Mouse (Mus musculus): Measurements from ENCODE around the gene Apol6. TPM values are rescaled to one million over a fixed set of nuclear protein-coding genes. Genes with fewer than 3 reads are reported as not detected.

Apol6 gene
- polyA plus RNA-seq, 1 experiment = 4.8 TPM

GRCm38 (mm10) chr15:77078786-77079185 is 34.3 kb downstream of the Apol6 start:
- H3K36me3 ChIP-seq (ENCODE audit: control insufficient read depth, insufficient read depth, low read length) = no peaks in the 10 kb centered on the region
- TF ChIP-seq CTCF (conservative IDR thresholded peaks at IDR 0.05; ENCODE audit: insufficient read depth, insufficient read length, low read depth, low read length) = no peak
- TF ChIP-seq POLR2A (IDR thresholded peaks at IDR 0.05; ENCODE audit: low read depth, low read length) = no peak
- H3K4me3 ChIP-seq (ENCODE audit: insufficient read depth, low read depth, low read length) = no peak overlapping the region
- no peak overlapping the region for H3K27ac ChIP-seq (ENCODE audit: insufficient read depth, low read depth, low read length)
- H3K4me1 ChIP-seq (ENCODE audit: control insufficient read depth, insufficient read depth, low read length) = no peaks in the 10 kb centered on the region
- no peak for DNase-seq
- no peaks in the 10 kb centered on the region for H3K27me3 ChIP-seq (replicated peaks; ENCODE audit: control insufficient read depth, insufficient read depth, low read length)
- WGBS = 79% methylated on average over 3 of the region's 3 CpGs

- no peaks in the 10 kb centered on the region for H3K36me3 ChIP-seq (ENCODE audit: control insufficient read depth, insufficient read depth, low read length)
- WGBS = 83% methylated on average over 14 of the region's 14 CpGs
- no peaks in the 10 kb centered on the region for H3K27me3 ChIP-seq (replicated peaks; ENCODE audit: control insufficient read depth, insufficient read depth, low read length)
- TF ChIP-seq POLR2A (IDR thresholded peaks at IDR 0.05; ENCODE audit: low read depth, low read length) (no peak), CTCF (conservative IDR thresholded peaks at IDR 0.05; ENCODE audit: insufficient read depth, insufficient read length, low read depth, low read length) (no peak)
- no peak overlapping the region for H3K27ac ChIP-seq (ENCODE audit: insufficient read depth, low read depth, low read length)
- no peak overlapping the region for H3K4me3 ChIP-seq (ENCODE audit: insufficient read depth, low read depth, low read length)
- no peak for DNase-seq
- H3K4me1 ChIP-seq (ENCODE audit: control insufficient read depth, insufficient read depth, low read length) = no peaks in the 10 kb centered on the region
Measured at GRCm38 (mm10) chr15:77079256-77079822, 34.8 kb downstream of the Apol6 start.

GRCm38 (mm10) chr15:77079890-77080361 is 35.4 kb downstream of the Apol6 start:
- H3K4me3 ChIP-seq (ENCODE audit: insufficient read depth, low read depth, low read length) = no peak overlapping the region
- TF ChIP-seq POLR2A (IDR thresholded peaks at IDR 0.05; ENCODE audit: low read depth, low read length) (no peak), CTCF (conservative IDR thresholded peaks at IDR 0.05; ENCODE audit: insufficient read depth, insufficient read length, low read depth, low read length) (no peak)
- no peaks in the 10 kb centered on the region for H3K4me1 ChIP-seq (ENCODE audit: control insufficient read depth, insufficient read depth, low read length)
- no peaks in the 10 kb centered on the region for H3K27me3 ChIP-seq (replicated peaks; ENCODE audit: control insufficient read depth, insufficient read depth, low read length)
- peak; percentile 37 for DNase-seq
- no peak overlapping the region for H3K27ac ChIP-seq (ENCODE audit: insufficient read depth, low read depth, low read length)
- WGBS = 77% methylated on average over 11 of the region's 11 CpGs
- H3K36me3 ChIP-seq (ENCODE audit: control insufficient read depth, insufficient read depth, low read length) = no peaks in the 10 kb centered on the region

GRCm38 (mm10) chr15:77080684-77081254 is 36.2 kb downstream of the Apol6 start:
- DNase-seq = no peak
- H3K4me3 ChIP-seq (ENCODE audit: insufficient read depth, low read depth, low read length) = no peak overlapping the region
- TF ChIP-seq CTCF (conservative IDR thresholded peaks at IDR 0.05; ENCODE audit: insufficient read depth, insufficient read length, low read depth, low read length) (no peak), POLR2A (IDR thresholded peaks at IDR 0.05; ENCODE audit: low read depth, low read length) (no peak)
- no peaks in the 10 kb centered on the region for H3K4me1 ChIP-seq (ENCODE audit: control insufficient read depth, insufficient read depth, low read length)
- no peak overlapping the region for H3K27ac ChIP-seq (ENCODE audit: insufficient read depth, low read depth, low read length)
- no peaks in the 10 kb centered on the region for H3K36me3 ChIP-seq (ENCODE audit: control insufficient read depth, insufficient read depth, low read length)
- no peaks in the 10 kb centered on the region for H3K27me3 ChIP-seq (replicated peaks; ENCODE audit: control insufficient read depth, insufficient read depth, low read length)
- WGBS = 67% methylated on average over 14 of the region's 14 CpGs

- no peak for DNase-seq
Measured at GRCm38 (mm10) chr15:77081454-77081853, 36.9 kb downstream of the Apol6 start.

GRCm38 (mm10) chr15:77085818-77086217 is 41.3 kb downstream of the Apol6 start:
- DNase-seq = peak; percentile 48
- no peak overlapping the region for H3K4me3 ChIP-seq (ENCODE audit: insufficient read depth, low read depth, low read length)
- no peaks in the 10 kb centered on the region for H3K36me3 ChIP-seq (ENCODE audit: control insufficient read depth, insufficient read depth, low read length)
- no peaks in the 10 kb centered on the region for H3K27me3 ChIP-seq (replicated peaks; ENCODE audit: control insufficient read depth, insufficient read depth, low read length)
- TF ChIP-seq POLR2A (IDR thresholded peaks at IDR 0.05; ENCODE audit: low read depth, low read length) = no peak
- no peak for TF ChIP-seq CTCF (conservative IDR thresholded peaks at IDR 0.05; ENCODE audit: insufficient read depth, insufficient read length, low read depth, low read length)
- no peaks in the 10 kb centered on the region for H3K4me1 ChIP-seq (ENCODE audit: control insufficient read depth, insufficient read depth, low read length)
- H3K27ac ChIP-seq (ENCODE audit: insufficient read depth, low read depth, low read length) = no peak overlapping the region
- WGBS = 76% methylated on average over 7 of the region's 7 CpGs

More at GRCm38 (mm10) chr15:77081454-77081853, 36.9 kb downstream of the Apol6 start:
- Histone ChIP-seq H3K27me3 (replicated peaks; ENCODE audit: control insufficient read depth, insufficient read depth, low read length) (no peaks in the 10 kb centered on the region), H3K27ac (ENCODE audit: insufficient read depth, low read depth, low read length) (no peak overlapping the region), H3K36me3 (ENCODE audit: control insufficient read depth, insufficient read depth, low read length) (no peaks in the 10 kb centered on the region), H3K4me1 (ENCODE audit: control insufficient read depth, insufficient read depth, low read length) (no peaks in the 10 kb centered on the region), H3K4me3 (ENCODE audit: insufficient read depth, low read depth, low read length) (no peak overlapping the region)
- WGBS = 77% methylated on average over 5 of the region's 5 CpGs
- TF ChIP-seq CTCF (conservative IDR thresholded peaks at IDR 0.05; ENCODE audit: insufficient read depth, insufficient read length, low read depth, low read length) (no peak), POLR2A (IDR thresholded peaks at IDR 0.05; ENCODE audit: low read depth, low read length) (no peak)

- no peak overlapping the region for H3K4me3 ChIP-seq (ENCODE audit: insufficient read depth, low read depth, low read length)
- no peak overlapping the region for H3K27ac ChIP-seq (ENCODE audit: insufficient read depth, low read depth, low read length)
- 93% methylated on average over 1 of the region's 1 CpGs for WGBS
- H3K4me1 ChIP-seq (ENCODE audit: control insufficient read depth, insufficient read depth, low read length) = no peaks in the 10 kb centered on the region
- H3K27me3 ChIP-seq (replicated peaks; ENCODE audit: control insufficient read depth, insufficient read depth, low read length) = no peaks in the 10 kb centered on the region
- no peaks in the 10 kb centered on the region for H3K36me3 ChIP-seq (ENCODE audit: control insufficient read depth, insufficient read depth, low read length)
- no peak for TF ChIP-seq CTCF (conservative IDR thresholded peaks at IDR 0.05; ENCODE audit: insufficient read depth, insufficient read length, low read depth, low read length)
- no peak for DNase-seq
Measured at GRCm38 (mm10) chr15:77086488-77086887, 42.0 kb downstream of the Apol6 start.
